Mouse (Mus musculus) CH12.LX (cell line): ENCODE results near the gene March7. TPM values are rescaled to one million over a fixed set of nuclear protein-coding genes. Genes with fewer than 3 reads are reported as not detected.

Source experiments
- DNase-seq: peaks from one replicate; pipeline ENCODE4 v3.0.0-alpha.2; 2013; ENCODE audit errors: extremely low read depth
- H3K27ac ChIP-seq: 2 replicates; pipeline ENCODE4 v1.5.1; 2012; ENCODE audit warnings: low read depth, mild to moderate bottlenecking, control low read depth, moderate library complexity; ENCODE audit not compliant: insufficient read depth
- H3K27me3 ChIP-seq: replicated peaks from 2 replicates; pipeline ENCODE3; 2012; ENCODE audit warnings: inconsistent platforms
- H3K36me3 ChIP-seq, 2 experiments: replicated peaks in 1 of 2; 2 replicates each; pipeline versions ENCODE3 to v1.6.1; 2012; ENCODE audit warnings: inconsistent platforms in 1 of 2, low read length in 1 of 2, mild to moderate bottlenecking in 1 of 2, mixed read lengths in 1 of 2, moderate library complexity in 1 of 2; ENCODE audit not compliant: control insufficient read depth in 1 of 2, insufficient read depth in 1 of 2
- H3K4me1 ChIP-seq, 2 experiments: 2 replicates each; pipeline ENCODE4 v1.6.1; 2012; ENCODE audit warnings: inconsistent platforms in 1 of 2, moderate library complexity in 1 of 2; ENCODE audit not compliant: insufficient read depth in 2 of 2, control insufficient read depth in 1 of 2
- H3K4me2 ChIP-seq: 2 replicates; pipeline ENCODE4 v1.6.1; 2012; ENCODE audit warnings: low read depth, mild to moderate bottlenecking, control low read depth; ENCODE audit not compliant: poor library complexity, insufficient read depth, severe bottlenecking
- H3K4me3 ChIP-seq, 3 experiments: fragments of 150-350 bp in 1 of 3; sonication (generic) in 1 of 3; replicated peaks in 1 of 3; 2 replicates each; pipeline versions ENCODE3 to v1.5.1; 2011 to 2012; ENCODE audit warnings: low read depth in 2 of 3, low read length in 2 of 3, mild to moderate bottlenecking in 2 of 3, moderate library complexity in 2 of 3, control low read depth in 1 of 3, improper control_type of control experiment in 1 of 3, inconsistent platforms in 1 of 3, mixed read lengths in 1 of 3; ENCODE audit not compliant: poor library complexity in 1 of 3
- H3K79me2 ChIP-seq: replicated peaks from 2 replicates; pipeline ENCODE4 v1.6.1; 2012; ENCODE audit warnings: mild to moderate bottlenecking, moderate library complexity; ENCODE audit not compliant: control insufficient read depth, poor library complexity, insufficient read depth, severe bottlenecking; ENCODE audit errors: extremely low read depth
- H3K9ac ChIP-seq: 2 replicates; pipeline ENCODE4 v1.6.1; 2012; ENCODE audit warnings: low read depth, mild to moderate bottlenecking, control low read depth, moderate library complexity; ENCODE audit not compliant: insufficient read depth
- H3K9me3 ChIP-seq: replicated peaks from 2 replicates; pipeline ENCODE3; 2012; ENCODE audit warnings: low read length, inconsistent platforms, mixed read lengths
- CHD1 ChIP-seq: IDR thresholded peaks from 2 replicates; pipeline ENCODE4 v1.6.1; 2012; ENCODE audit warnings: low read depth, low read length, improper control_type of control experiment, inconsistent platforms
- CHD2 ChIP-seq: IDR thresholded peaks from 2 replicates; pipeline ENCODE4 v1.6.1; 2011; ENCODE audit warnings: low read length, improper control_type of control experiment
- CTCF ChIP-seq, 2 experiments: IDR thresholded peaks in 1 of 2; conservative IDR thresholded peaks in 1 of 2; 2 replicates each; pipeline ENCODE4 v1.5.1; 2011 to 2012; ENCODE audit warnings: low read depth in 2 of 2, low read length in 2 of 2, improper control_type of control experiment in 1 of 2, inconsistent platforms in 1 of 2, mild to moderate bottlenecking in 1 of 2, moderate library complexity in 1 of 2
- E2F4 ChIP-seq: IDR thresholded peaks from 2 replicates; pipeline ENCODE4 v1.6.1; 2011; ENCODE audit warnings: low read depth, low read length, improper control_type of control experiment; ENCODE audit not compliant: insufficient replicate concordance
- GABPA ChIP-seq: IDR thresholded peaks from 2 replicates; pipeline ENCODE4 v1.6.1; 2012; ENCODE audit warnings: low read depth, low read length, improper control_type of control experiment, inconsistent platforms; ENCODE audit not compliant: insufficient replicate concordance
- IRF4 ChIP-seq: IDR thresholded peaks from 2 replicates; pipeline ENCODE4 v1.6.1; 2014; ENCODE audit warnings: low read depth, mild to moderate bottlenecking, inconsistent platforms, low read length, improper control_type of control experiment
- JUN ChIP-seq: IDR thresholded peaks from 2 replicates; pipeline ENCODE4 v1.6.1; 2011; ENCODE audit warnings: low read depth, mild to moderate bottlenecking, low read length, improper control_type of control experiment, moderate library complexity; ENCODE audit not compliant: insufficient read depth
- JUND ChIP-seq: conservative IDR thresholded peaks from 2 replicates; pipeline ENCODE4 v1.6.1; 2011; ENCODE audit warnings: low read depth, low read length, improper control_type of control experiment
- KAT2A ChIP-seq: IDR thresholded peaks from 2 replicates; pipeline ENCODE4 v1.6.1; 2012; ENCODE audit warnings: low read length, improper control_type of control experiment, inconsistent platforms; ENCODE audit not compliant: insufficient replicate concordance
- MAX ChIP-seq: IDR thresholded peaks from 2 replicates; pipeline ENCODE4 v1.6.1; 2011; ENCODE audit warnings: low read length, improper control_type of control experiment
- MAZ ChIP-seq: IDR thresholded peaks from 2 replicates; pipeline ENCODE4 v1.6.1; 2012; ENCODE audit warnings: low read depth, mild to moderate bottlenecking, inconsistent platforms, low read length, improper control_type of control experiment, moderate library complexity
- MEF2A ChIP-seq: IDR thresholded peaks from 2 replicates; pipeline ENCODE4 v1.6.1; 2014; ENCODE audit warnings: low read depth, mild to moderate bottlenecking, inconsistent platforms, low read length, improper control_type of control experiment, borderline replicate concordance
- MXI1 ChIP-seq: IDR thresholded peaks from 2 replicates; pipeline ENCODE4 v1.6.1; 2011; ENCODE audit warnings: mild to moderate bottlenecking, low read depth, low read length, improper control_type of control experiment
- NELFE ChIP-seq: IDR thresholded peaks from 2 replicates; pipeline ENCODE4 v1.6.1; 2011; ENCODE audit warnings: low read depth, low read length, improper control_type of control experiment
- PAX5 ChIP-seq: IDR thresholded peaks from 2 replicates; pipeline ENCODE4 v1.6.1; 2012; ENCODE audit warnings: low read length, inconsistent platforms, mixed read lengths
- RAD21 ChIP-seq: IDR thresholded peaks from 2 replicates; pipeline ENCODE4 v1.6.1; 2011; ENCODE audit warnings: low read depth, mild to moderate bottlenecking, low read length, improper control_type of control experiment, moderate library complexity
- RCOR1 ChIP-seq: conservative IDR thresholded peaks from 2 replicates; pipeline ENCODE4 v1.6.1; 2012; ENCODE audit warnings: low read depth, mild to moderate bottlenecking, inconsistent platforms, low read length, improper control_type of control experiment
- SIN3A ChIP-seq: IDR thresholded peaks from 2 replicates; pipeline ENCODE4 v1.6.1; 2012; ENCODE audit warnings: low read length, improper control_type of control experiment, inconsistent platforms
- SMC3 ChIP-seq: IDR thresholded peaks from 2 replicates; pipeline ENCODE4 v1.6.1; 2011; ENCODE audit warnings: low read depth, low read length, improper control_type of control experiment
- TBP ChIP-seq: conservative IDR thresholded peaks from 2 replicates; pipeline ENCODE4 v1.6.1; 2011; ENCODE audit warnings: low read depth, low read length, improper control_type of control experiment
- TCF12 ChIP-seq: IDR thresholded peaks from 2 replicates; pipeline ENCODE4 v1.6.1; 2014; ENCODE audit warnings: low read depth, mild to moderate bottlenecking, inconsistent platforms, low read length, improper control_type of control experiment
- UBTF ChIP-seq: IDR thresholded peaks from 2 replicates; pipeline ENCODE4 v1.6.1; 2012; ENCODE audit warnings: low read depth, mild to moderate bottlenecking, inconsistent platforms, low read length, improper control_type of control experiment, moderate library complexity
- ZKSCAN1 ChIP-seq: IDR thresholded peaks from 2 replicates; pipeline ENCODE4 v1.6.1; 2012; ENCODE audit warnings: low read depth, inconsistent platforms, low read length, improper control_type of control experiment, borderline replicate concordance
- dilution Hi-C: fragments of 300-500 bp; cut with MboI; formaldehyde crosslinking; loops from 2 replicates; pipeline ENCODE4 v1.14.3; 2020; ENCODE audit warnings: low sequenced_read_pairs; ENCODE audit not compliant: extremely low pct_unique_long_range_greater_than_20kb, extremely low pct_ligation_motif_present
- in situ Hi-C: fragments of 300-500 bp; cut with MboI; formaldehyde crosslinking; loops from 3 replicates; pipeline ENCODE4 v1.14.3; 2019; ENCODE audit warnings: low sequenced_read_pairs, low pct_ligation_motif_present, low pct_unique_long_range_greater_than_20kb, mixed read lengths
- polyA plus RNA-seq: library from polyadenylated mRNA; unstranded; fragments of >175 nt; gene quantifications from 2 replicates; pipeline ENCODE4 v1.2.1, GENCODE M21; 2012; ENCODE audit warnings: low read depth; ENCODE audit not compliant: insufficient read length
- total RNA-seq, 2 experiments: library from RNA; depleted of rRNA; stranded (reverse); fragments of 300-350 nt in 1 of 2; fragments of >200 nt in 1 of 2; gene quantifications; 2 replicates each; pipeline ENCODE4 v1.2.3; 2012 to 2014

The March7 gene
- total and polyA plus RNA-seq, 3 experiments = 44.5 to 121 (median 53.7) TPM

GRCm38 (mm10) chr2:60172531-60172914 is 37.2 kb upstream of the March7 start (continued):
- TF ChIP-seq RCOR1 (no peak), MEF2A (peak; percentile 37), MAZ (no peak), CHD1 (0 out of 2 replicates have a peak, but pooled peaks have one; percentile 60), KAT2A (no peak)

DNA sequence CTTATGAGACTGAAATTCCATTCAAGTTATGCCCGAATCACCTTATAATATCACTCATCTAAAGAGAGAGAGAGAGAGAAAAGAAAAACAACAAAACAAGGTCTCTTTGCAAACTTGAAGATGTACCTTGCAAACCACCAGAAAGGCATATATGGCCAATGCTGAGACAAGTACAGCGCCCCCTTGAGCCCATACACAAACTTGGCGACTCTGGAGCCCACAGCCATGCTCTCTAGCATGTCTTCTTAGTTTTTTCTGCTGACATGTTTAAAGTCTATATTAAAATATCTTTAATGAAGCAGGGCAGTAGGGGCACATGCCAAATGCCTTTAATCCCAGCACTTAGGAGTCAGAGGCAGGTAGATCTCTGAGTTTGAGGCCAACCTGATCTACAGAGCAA is 36.5 kb upstream of the March7 start:
- Histone ChIP-seq H3K4me1 (peaks cover 2 to 40% of the 10 kb centered on the region in 2 experiments; a peak in 3 of 4 replicates), H3K36me3 (no peaks in the 10 kb centered on the region), H3K27ac (peak overlapping the region; percentile 67), H3K9ac (peak overlapping the region; percentile 42; the same call in 1 of the 2 replicates), H3K4me3 (no peak overlapping the region), H3K79me2 (no peaks in the 10 kb centered on the region), H3K4me2 (peak overlapping the region; percentile 73), H3K9me3 (peaks cover 11% of the 10 kb centered on the region), H3K27me3 (no peaks in the 10 kb centered on the region)
- in situ Hi-C loops (no loop called here), dilution Hi-C loops (no loop called here)
- peak; percentile 59 for DNase-seq
- TF ChIP-seq CTCF (conservative IDR thresholded peaks at IDR 0.05 in 1 of 2, IDR thresholded peaks at IDR 0.05 in 1 of 2; ENCODE audit: low read depth in 2 of 2, low read length in 2 of 2) (peak; percentile 41 to 64), MXI1 (0 out of 2 replicates have a peak, but pooled peaks have one; percentile 7), RAD21 (peak; percentile 12; the same call in 1 of the 2 replicates), SMC3 (peak; percentile 28), MAZ (no peak)

- no peak overlapping the region for H3K27ac ChIP-seq
- H3K27me3 ChIP-seq = no peaks in the 10 kb centered on the region
- no peak for DNase-seq
- peaks cover 2 to 40% of the 10 kb centered on the region in 2 experiments; a peak in 3 of 4 replicates for H3K4me1 ChIP-seq
- no peak overlapping the region for H3K9ac ChIP-seq
- peaks cover 11% of the 10 kb centered on the region for H3K9me3 ChIP-seq
- no peaks in the 10 kb centered on the region for H3K79me2 ChIP-seq
- no peaks in the 10 kb centered on the region for H3K36me3 ChIP-seq
- TF ChIP-seq JUN (no peak), JUND (no peak), UBTF (no peak), CHD2 (no peak), PAX5 (no peak), GABPA (no peak), SIN3A (no peak), TCF12 (no peak), ZKSCAN1 (no peak), IRF4 (no peak), E2F4 (no peak), MAX (no peak), NELFE (no peak), TBP (no peak), MAZ (no peak)
- TF ChIP-seq, all 38 proteins: peak for 0
- H3K4me3 ChIP-seq = no peak overlapping the region
- dilution Hi-C loops = no loop called here
- in situ Hi-C loops = no loop called here
- H3K4me2 ChIP-seq = no peak overlapping the region
Observed at GRCm38 (mm10) chr2:60173595-60173994, 36.1 kb upstream of the March7 start.
